In the genomic region with DNA sequence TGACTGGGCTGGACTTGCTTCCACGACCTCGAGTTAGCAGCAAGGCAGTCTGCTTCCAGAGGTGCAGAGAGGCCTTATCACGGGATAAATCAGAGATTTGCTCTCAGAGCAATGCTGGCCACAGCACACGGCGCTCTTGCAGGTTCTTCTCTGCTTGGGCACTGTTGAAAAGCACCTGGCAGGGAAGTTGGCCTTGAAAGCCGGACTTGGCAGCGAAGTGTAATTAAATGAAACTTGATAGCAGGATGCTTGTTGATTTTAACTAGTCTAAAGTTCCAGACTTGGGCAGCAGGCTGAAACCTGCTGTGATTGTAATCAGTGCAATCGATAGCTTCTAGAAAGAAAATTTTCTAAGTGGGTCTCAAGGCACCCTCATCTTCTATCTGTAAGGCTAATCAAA, we compare ENCODE assay signal across 23 mouse cellular contexts.
DNase-seq lines count a peak whose midpoint lies in the region; ATAC-seq and TF ChIP-seq lines count a peak whose summit lies in the region.
"Had no signal": no experiment of that assay in that cellular context is flagged by ENCODE, and none has a peak within 500 bp of the region (broad histone marks: within the 10 kb centered on the region; RNA-seq: fewer than 3 reads in every experiment).

No protein-coding gene starts in this region.

- no peak overlapping the region for H3K9ac ChIP-seq in hindbrain, embryonic 15.5 days
- no peak overlapping the region for H3K9ac ChIP-seq in hindbrain, embryonic 16.5 days (ENCODE audit: low read depth, low read length)
- no peak overlapping the region for H3K9ac ChIP-seq in hindbrain, embryonic 11.5 days (ENCODE audit: low read depth, low read length)
- H3K9ac ChIP-seq: embryonic facial prominence, embryonic 12.5 days; hindbrain, embryonic 12.5 days; intestine, embryonic 15.5 days; lung, embryonic 15.5 days; neural tube, embryonic 13.5 days; stomach, embryonic 15.5 days had no signal

- H3K4me2 ChIP-seq in hindbrain, embryonic 15.5 days = no peak overlapping the region
- H3K4me2 ChIP-seq in hindbrain, embryonic 16.5 days (ENCODE audit: low read length) = no peak overlapping the region
- H3K4me2 ChIP-seq in hindbrain, embryonic 11.5 days (replicated peaks; ENCODE audit: low read depth, low read length) = no peak overlapping the region
- H3K4me2 ChIP-seq: embryonic facial prominence, embryonic 12.5 days; hindbrain, embryonic 12.5 days; intestine, embryonic 15.5 days; liver, embryonic 11.5 days; lung, embryonic 15.5 days; neural tube, embryonic 13.5 days; stomach, embryonic 15.5 days had no signal

- no peak for TF ChIP-seq POLR2A in kidney, adult 2 months (IDR thresholded peaks at IDR 0.05; ENCODE audit: low read depth, low read length)

- no peaks in the 10 kb centered on the region for H3K36me3 ChIP-seq in hindbrain, embryonic 15.5 days
- no peaks in the 10 kb centered on the region for H3K36me3 ChIP-seq in hindbrain, embryonic 16.5 days (ENCODE audit: control insufficient read depth, insufficient read depth, low read length)
- no peaks in the 10 kb centered on the region for H3K36me3 ChIP-seq in embryonic facial prominence, embryonic 10.5 days (replicated peaks)
- no peaks in the 10 kb centered on the region for H3K36me3 ChIP-seq in kidney, adult 2 months (ENCODE audit: control insufficient read depth, insufficient read depth, low read length)
- no peaks in the 10 kb centered on the region for H3K36me3 ChIP-seq in hindbrain, embryonic 11.5 days (ENCODE audit: control insufficient read depth, insufficient read depth, low read length)
- H3K36me3 ChIP-seq: embryonic facial prominence, embryonic 12.5 days; heart, embryonic 10.5 days; hindbrain, embryonic 12.5 days; intestine, embryonic 15.5 days; lung, embryonic 15.5 days; midbrain, embryonic 10.5 days; neural tube, embryonic 13.5 days; stomach, embryonic 15.5 days had no signal

- peak; percentile 29 for DNase-seq in embryonic facial prominence, embryonic 10.5 days (ENCODE audit: low spot score)
- DNase-seq in kidney, adult 2 months = peak; percentile 44
- peak; percentile 15 for DNase-seq in kidney, postnatal 10 days
- DNase-seq in neural tube, embryonic 10.5 days (ENCODE audit: extremely low spot score, low spot score) = no peak
- no peak for DNase-seq in spleen, postnatal 4 days (ENCODE audit: low spot score in 2 of 2)
- no peak for DNase-seq in hindbrain, embryonic 11.5 days (ENCODE audit: low spot score)
- DNase-seq: cerebellum, adult 2 months; left cerebral cortex, postnatal 4 days; right cerebral cortex, adult 18-20 months; thymus, adult 2 months had no signal

- no peak overlapping the region for H3K4me3 ChIP-seq in hindbrain, embryonic 15.5 days
- no peak overlapping the region for H3K4me3 ChIP-seq in hindbrain, embryonic 16.5 days (ENCODE audit: low read length)
- no peak overlapping the region for H3K4me3 ChIP-seq in embryonic facial prominence, embryonic 10.5 days
- no peak overlapping the region for H3K4me3 ChIP-seq in kidney, adult 2 months (ENCODE audit: insufficient read depth, low read depth, low read length)
- H3K4me3 ChIP-seq in hindbrain, embryonic 11.5 days (ENCODE audit: low read depth, low read length) = no peak overlapping the region
- H3K4me3 ChIP-seq: embryonic facial prominence, embryonic 12.5 days; heart, embryonic 10.5 days; hindbrain, embryonic 12.5 days; intestine, embryonic 15.5 days; lung, embryonic 15.5 days; midbrain, embryonic 10.5 days; neural tube, embryonic 13.5 days; stomach, embryonic 15.5 days had no signal

- no peak for TF ChIP-seq CTCF in kidney, adult 2 months (conservative IDR thresholded peaks at IDR 0.05; ENCODE audit: insufficient read depth, insufficient read length, low read depth, low read length)

- 68% methylated on average over 8 of the region's 8 CpGs for WGBS in hindbrain, embryonic 15.5 days
- 63% methylated on average over 8 of the region's 8 CpGs for WGBS in hindbrain, embryonic 16.5 days
- WGBS in embryonic facial prominence, embryonic 10.5 days = 38% methylated on average over 8 of the region's 8 CpGs
- 32% methylated on average over 8 of the region's 8 CpGs for WGBS in kidney, adult 2 months
- WGBS in hindbrain, embryonic 11.5 days = 71% methylated on average over 8 of the region's 8 CpGs

- 0 out of 2 replicates have a peak overlapping the region, but pooled peaks have one; percentile 22 for H3K27ac ChIP-seq in hindbrain, embryonic 15.5 days (replicated peaks)
- no peak overlapping the region for H3K27ac ChIP-seq in hindbrain, embryonic 16.5 days (ENCODE audit: low read depth, low read length)
- H3K27ac ChIP-seq in embryonic facial prominence, embryonic 10.5 days (replicated peaks) = no peak overlapping the region
- H3K27ac ChIP-seq in kidney, adult 2 months (ENCODE audit: insufficient read depth, low read depth, low read length) = no peak overlapping the region
- no peak overlapping the region for H3K27ac ChIP-seq in hindbrain, embryonic 11.5 days (ENCODE audit: low read depth, low read length)
- H3K27ac ChIP-seq: hindbrain, embryonic 12.5 days; intestine, embryonic 15.5 days; lung, embryonic 15.5 days; macrophage; midbrain, embryonic 10.5 days; neural tube, embryonic 13.5 days; stomach, embryonic 15.5 days had no signal

- no peaks in the 10 kb centered on the region for H3K9me3 ChIP-seq in hindbrain, embryonic 15.5 days
- H3K9me3 ChIP-seq in hindbrain, embryonic 16.5 days (ENCODE audit: control insufficient read depth, low read length) = no peaks in the 10 kb centered on the region
- H3K9me3 ChIP-seq in embryonic facial prominence, embryonic 10.5 days = no peaks in the 10 kb centered on the region
- H3K9me3 ChIP-seq in hindbrain, embryonic 11.5 days (ENCODE audit: control insufficient read depth, low read length) = no peaks in the 10 kb centered on the region
- H3K9me3 ChIP-seq: embryonic facial prominence, embryonic 12.5 days; heart, embryonic 10.5 days; hindbrain, embryonic 12.5 days; intestine, embryonic 15.5 days; lung, embryonic 15.5 days; midbrain, embryonic 10.5 days; neural tube, embryonic 13.5 days; stomach, embryonic 15.5 days had no signal

- no peak for ATAC-seq in hindbrain, embryonic 15.5 days (ENCODE audit: low FRiP score, low read depth)
- no peak for ATAC-seq in hindbrain, embryonic 16.5 days
- ATAC-seq in hindbrain, embryonic 11.5 days (ENCODE audit: low FRiP score) = no peak
- ATAC-seq: intestine, embryonic 15.5 days had no signal

- no peaks in the 10 kb centered on the region for H3K27me3 ChIP-seq in hindbrain, embryonic 15.5 days
- no peaks in the 10 kb centered on the region for H3K27me3 ChIP-seq in hindbrain, embryonic 16.5 days (replicated peaks; ENCODE audit: control insufficient read depth, insufficient read depth, low read length)
- 0 out of 2 replicates have a peak, but pooled peaks cover 3% of the 10 kb centered on the region for H3K27me3 ChIP-seq in embryonic facial prominence, embryonic 10.5 days (replicated peaks; ENCODE audit: low read depth, poor library complexity, severe bottlenecking)
- H3K27me3 ChIP-seq in kidney, adult 2 months (replicated peaks; ENCODE audit: control insufficient read depth, insufficient read depth, low read length) = no peaks in the 10 kb centered on the region
- H3K27me3 ChIP-seq in hindbrain, embryonic 11.5 days (ENCODE audit: control insufficient read depth, insufficient read depth, low read length) = no peaks in the 10 kb centered on the region
- H3K27me3 ChIP-seq: CH12.LX; embryonic facial prominence, embryonic 12.5 days; hindbrain, embryonic 12.5 days; intestine, embryonic 15.5 days; lung, embryonic 15.5 days; neural tube, embryonic 13.5 days; stomach, embryonic 15.5 days had no signal

- H3K4me1 ChIP-seq in hindbrain, embryonic 15.5 days (replicated peaks) = peaks cover 8% of the 10 kb centered on the region
- H3K4me1 ChIP-seq in hindbrain, embryonic 16.5 days (ENCODE audit: control insufficient read depth, insufficient read depth, low read depth, low read length) = peaks cover 5% of the 10 kb centered on the region; the same call in 1 of the 2 replicates
- H3K4me1 ChIP-seq in embryonic facial prominence, embryonic 10.5 days = peaks cover 26% of the 10 kb centered on the region
- no peaks in the 10 kb centered on the region for H3K4me1 ChIP-seq in kidney, adult 2 months (ENCODE audit: control insufficient read depth, insufficient read depth, low read length)
- H3K4me1 ChIP-seq in hindbrain, embryonic 11.5 days (replicated peaks; ENCODE audit: control insufficient read depth, insufficient read depth, low read length) = no peaks in the 10 kb centered on the region
- H3K4me1 ChIP-seq: hindbrain, embryonic 12.5 days; intestine, embryonic 15.5 days; stomach, embryonic 15.5 days had no signal

Comparison
In these comparisons a context has a peak if more than half of its experiments do, and no peak if none do; other contexts are left out.
1. DNase-seq: peak in embryonic facial prominence, embryonic 10.5 days (single experiment), kidney, adult 2 months (single experiment) and kidney, postnatal 10 days (single experiment); none in neural tube, embryonic 10.5 days (single experiment), spleen, postnatal 4 days (0 of 2) and hindbrain, embryonic 11.5 days (single experiment).